25 mouse cellular contexts compared by ENCODE assay signal in genomic region chr6:97956121-97956520, GRCm38 (mm10).
DNase-seq lines count a peak whose midpoint lies in the region; ATAC-seq lines count a peak whose summit lies in the region.
"Had no signal": no experiment of that assay in that cellular context is flagged by ENCODE, and none has a peak within 500 bp of the region (broad histone marks: within the 10 kb centered on the region; RNA-seq: fewer than 3 reads in every experiment).

No protein-coding gene starts in this region.

- peak; percentile 20 for DNase-seq in kidney, adult 18-20 months
- no peak for DNase-seq in kidney, adult 11 months
- DNase-seq in kidney, adult 9 months: peak; percentile 51
- no peak for DNase-seq in kidney, postnatal 4 days
- DNase-seq in kidney, postnatal 14 days: peak; percentile 28
- DNase-seq in heart, postnatal 36 days: no peak
- DNase-seq: adrenal gland, postnatal 10 days; adrenal gland, postnatal 36 days; cerebellum, adult 18-20 months; cerebellum, adult 9-10 months; cerebellum, postnatal 14 days; gastrocnemius, postnatal 10 days; gastrocnemius, postnatal 36 days; heart, adult 2 months; heart, postnatal 10 days; heart, postnatal 4 days had no signal

- no peak overlapping the region for H3K4me2 ChIP-seq in kidney, embryonic 15.5 days
- H3K4me2 ChIP-seq: forebrain, embryonic 13.5 days; heart, embryonic 15.5 days; hindbrain, embryonic 12.5 days; hindbrain, embryonic 15.5 days had no signal

- no peak overlapping the region for H3K9ac ChIP-seq in kidney, embryonic 15.5 days
- H3K9ac ChIP-seq: forebrain, embryonic 13.5 days; heart, embryonic 15.5 days; hindbrain, embryonic 12.5 days; hindbrain, embryonic 15.5 days had no signal

- ATAC-seq in kidney, embryonic 15.5 days (replicated peaks; ENCODE audit: low FRiP score): no peak
- no peak for ATAC-seq in activated CD4-positive, CD25-positive, alpha-beta regulatory T cell, adult 4 months
- ATAC-seq: forebrain, embryonic 13.5 days; forebrain, embryonic 16.5 days had no signal

- H3K4me1 ChIP-seq in kidney, embryonic 15.5 days: peaks cover 15% of the 10 kb centered on the region; the same call in 1 of the 2 replicates
- H3K4me1 ChIP-seq: hindbrain, embryonic 12.5 days had no signal

- no peaks in the 10 kb centered on the region for H3K36me3 ChIP-seq in kidney, embryonic 15.5 days
- H3K36me3 ChIP-seq: forebrain, embryonic 10.5 days; heart, embryonic 10.5 days; heart, embryonic 15.5 days; hindbrain, embryonic 12.5 days; hindbrain, embryonic 15.5 days had no signal

- no peaks in the 10 kb centered on the region for H3K27me3 ChIP-seq in kidney, embryonic 15.5 days
- H3K27me3 ChIP-seq: heart, embryonic 15.5 days; hindbrain, embryonic 12.5 days; hindbrain, embryonic 15.5 days had no signal

- 55% methylated on average over 6 of the region's 6 CpGs for WGBS in kidney, embryonic 15.5 days

- no peak overlapping the region for H3K4me3 ChIP-seq in kidney, embryonic 15.5 days (replicated peaks)
- H3K4me3 ChIP-seq: forebrain, embryonic 10.5 days; forebrain, embryonic 13.5 days; heart, adult 2 months; heart, embryonic 10.5 days; heart, embryonic 15.5 days; hindbrain, embryonic 12.5 days; hindbrain, embryonic 15.5 days had no signal

- H3K27ac ChIP-seq in kidney, embryonic 15.5 days: peak overlapping the region; percentile 70
- H3K27ac ChIP-seq: forebrain, embryonic 10.5 days; forebrain, embryonic 13.5 days; heart, adult 2 months; heart, embryonic 15.5 days; hindbrain, embryonic 12.5 days; hindbrain, embryonic 15.5 days had no signal

- intact Hi-C loops in heart, postnatal 36 days (cut with DNase I): no loop called here

- no peaks in the 10 kb centered on the region for H3K9me3 ChIP-seq in kidney, embryonic 15.5 days (replicated peaks)
- H3K9me3 ChIP-seq: forebrain, embryonic 10.5 days; forebrain, embryonic 13.5 days; heart, embryonic 10.5 days; heart, embryonic 15.5 days; hindbrain, embryonic 12.5 days; hindbrain, embryonic 15.5 days had no signal

Comparison
In these comparisons a context has a peak if more than half of its experiments do, and no peak if none do; other contexts are left out.
1. DNase-seq: peak in kidney, adult 18-20 months (single experiment), kidney, adult 9 months (single experiment) and kidney, postnatal 14 days (single experiment); none in kidney, adult 11 months (single experiment), kidney, postnatal 4 days (0 of 2) and heart, postnatal 36 days (0 of 2).